Mouse (Mus musculus) G1E (cell line): Measurements from ENCODE around the gene Mindy1. TPM values are rescaled to one million over a fixed set of nuclear protein-coding genes. Genes with fewer than 3 reads are reported as not detected.

Experiments used
- ATAC-seq: 2 replicates; pipeline ENCODE4 v1.8.0; 2016; ENCODE audit warnings: mild to moderate bottlenecking; ENCODE audit not compliant: insufficient number of reproducible peaks, poor library complexity, low FRiP score, severe bottlenecking; ENCODE audit errors: extremely low read depth
- DNase-seq: peaks from one replicate; pipeline ENCODE4 v3.0.0; 2012; ENCODE audit warnings: low spot score
- H3K27me3 ChIP-seq: 2 replicates; pipeline ENCODE4 v1.6.1; 2012; ENCODE audit warnings: mild to moderate bottlenecking, low read length, inconsistent platforms; ENCODE audit not compliant: insufficient read depth
- H3K36me3 ChIP-seq: replicated peaks from 2 replicates; pipeline ENCODE3; 2012; ENCODE audit warnings: mild to moderate bottlenecking, inconsistent platforms
- H3K4me1 ChIP-seq: 2 replicates; pipeline ENCODE4 v1.6.1; 2012; ENCODE audit warnings: low read depth, low read length, inconsistent platforms, mixed read lengths; ENCODE audit not compliant: insufficient read depth
- H3K4me3 ChIP-seq: 2 replicates; pipeline ENCODE4 v1.5.1; 2012; ENCODE audit warnings: low read depth, mild to moderate bottlenecking, inconsistent platforms, low read length, moderate library complexity, mixed read lengths
- H3K9me3 ChIP-seq: replicated peaks from 2 replicates; pipeline ENCODE4 v1.6.1; 2012; ENCODE audit warnings: inconsistent platforms
- CTCF ChIP-seq: IDR thresholded peaks from 2 replicates; pipeline ENCODE4 v1.5.1; 2012; ENCODE audit warnings: low read depth, low read length, inconsistent platforms, mixed read lengths
- GATA1 ChIP-seq: IDR thresholded peaks from 2 replicates; pipeline ENCODE4 v1.6.1; 2012; ENCODE audit warnings: borderline replicate concordance, low read length, inconsistent platforms, mixed read lengths
- GATA2 ChIP-seq: IDR thresholded peaks from 2 replicates; pipeline ENCODE4 v1.6.1; 2012; ENCODE audit warnings: low read depth, low read length, inconsistent platforms, borderline replicate concordance
- POLR2AphosphoS5 ChIP-seq: IDR thresholded peaks from 2 replicates; pipeline ENCODE4 v1.6.1; 2012; ENCODE audit warnings: low read depth, low read length, inconsistent platforms; ENCODE audit not compliant: insufficient replicate concordance
- TAL1 ChIP-seq: conservative IDR thresholded peaks from 2 replicates; pipeline ENCODE4 v1.6.1; 2012; ENCODE audit warnings: low read depth, low read length, inconsistent platforms, mixed read lengths
- polyA plus RNA-seq: library from polyadenylated mRNA; stranded (reverse); fragments of >175 nt; gene quantifications from 2 replicates; pipeline ENCODE4 v1.2.3, GENCODE M21; 2012
- total RNA-seq, 2 experiments: library from RNA; stranded (forward) in 1 of 2; stranded (reverse) in 1 of 2; fragments of 200-1000 nt in 1 of 2; fragments of >200 nt in 1 of 2; fragmentation: Nextera tagmentation in 1 of 2; gene quantifications; 2 replicates each; pipeline ENCODE4 v1.2.3; 2014 to 2017

The Mindy1 gene
- total and polyA plus RNA-seq, 3 experiments = 31.4 to 77.5 (median 49.1) TPM

DNA sequence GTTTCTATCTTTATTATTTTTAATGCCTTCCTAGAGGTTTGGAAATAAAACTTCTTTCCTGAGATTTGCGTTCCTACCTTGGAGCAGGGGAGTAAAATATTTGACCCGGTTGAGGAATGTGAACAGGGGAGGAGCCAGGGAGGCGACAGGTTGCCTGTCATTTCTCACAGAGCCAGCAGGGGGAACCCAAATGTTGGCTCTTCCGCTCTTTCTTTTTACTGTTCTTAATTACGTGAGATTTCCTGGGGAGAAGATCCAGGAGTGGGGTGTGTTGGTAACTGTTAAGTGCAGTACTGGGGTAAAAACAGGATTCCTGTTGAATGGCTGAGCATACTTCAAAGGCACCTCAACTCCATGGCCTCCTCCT is 14.9 kb downstream of the Mindy1 start:
- peak; percentile 72 for DNase-seq
- H3K36me3 ChIP-seq = peaks cover 97% of the 10 kb centered on the region
- no peak for ATAC-seq
- H3K4me3 ChIP-seq = no peak overlapping the region
- H3K4me1 ChIP-seq = peaks cover 53% of the 10 kb centered on the region
- H3K27me3 ChIP-seq = no peaks in the 10 kb centered on the region
- TF ChIP-seq TAL1 = no peak
- peak; percentile 63 for TF ChIP-seq CTCF
- H3K9me3 ChIP-seq = no peaks in the 10 kb centered on the region

DNA sequence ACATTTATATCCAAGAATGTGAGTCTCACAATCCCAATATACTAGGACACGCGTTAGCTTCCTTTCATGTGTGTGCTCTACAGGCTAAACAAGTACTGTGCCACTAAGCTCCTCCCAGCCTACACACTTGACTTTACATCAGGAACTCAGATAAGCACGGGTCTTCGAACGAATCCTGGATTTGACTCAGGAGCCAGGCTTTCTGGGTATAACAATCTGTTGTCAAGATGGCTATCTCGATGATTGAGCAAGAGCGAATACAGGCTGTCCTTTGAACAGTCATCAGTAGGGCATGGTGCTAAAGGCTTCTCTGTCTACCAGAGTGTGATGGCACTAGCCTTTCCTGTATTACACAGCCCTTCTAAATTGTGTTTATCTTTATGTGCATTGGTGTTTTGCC is 16.9 kb downstream of the Mindy1 start:
- H3K9me3 ChIP-seq = no peaks in the 10 kb centered on the region
- peaks cover 48% of the 10 kb centered on the region for H3K4me1 ChIP-seq
- no peak for DNase-seq
- no peak overlapping the region for H3K4me3 ChIP-seq
- no peak for ATAC-seq
- no peak for TF ChIP-seq GATA1
- H3K36me3 ChIP-seq = peaks cover 99% of the 10 kb centered on the region
- no peaks in the 10 kb centered on the region for H3K27me3 ChIP-seq

DNA sequence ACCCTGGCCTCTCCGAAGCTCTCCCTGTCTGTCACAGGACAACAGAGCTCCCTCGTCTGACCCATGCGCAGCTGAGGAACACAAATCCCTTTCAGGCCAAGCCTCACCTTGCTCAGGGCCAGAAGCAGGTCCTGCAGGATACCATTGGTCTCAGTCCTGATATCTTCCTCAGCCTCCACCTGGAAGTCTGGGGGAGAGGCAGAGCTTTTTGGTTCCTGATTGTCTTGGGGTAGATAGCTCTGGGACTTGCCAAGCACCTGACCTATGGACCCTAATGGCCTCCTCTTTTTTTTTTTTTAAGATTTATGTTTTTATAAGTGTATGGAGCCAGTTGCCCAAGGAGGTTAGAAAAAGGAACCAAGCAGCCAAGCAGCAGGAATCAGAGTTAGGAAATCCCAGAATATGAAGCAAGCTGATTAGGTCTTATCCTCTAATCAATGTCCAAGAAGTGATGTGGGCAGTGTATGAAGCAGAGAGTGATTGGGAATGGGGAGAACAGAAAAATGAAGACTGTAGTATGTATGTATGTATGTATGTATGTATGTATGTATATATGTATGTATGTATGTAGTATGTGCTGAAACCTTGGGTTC is 20.2 kb downstream of the Mindy1 start:
- Histone ChIP-seq H3K4me1 (peaks cover 18% of the 10 kb centered on the region), H3K9me3 (no peaks in the 10 kb centered on the region), H3K36me3 (peaks cover 93% of the 10 kb centered on the region), H3K4me3 (no peak overlapping the region), H3K27me3 (no peaks in the 10 kb centered on the region)
- DNase-seq = no peak
- TF ChIP-seq GATA1 (no peak), POLR2AphosphoS5 (no peak), TAL1 (no peak), GATA2 (no peak), CTCF (no peak)
- ATAC-seq = no peak

DNA sequence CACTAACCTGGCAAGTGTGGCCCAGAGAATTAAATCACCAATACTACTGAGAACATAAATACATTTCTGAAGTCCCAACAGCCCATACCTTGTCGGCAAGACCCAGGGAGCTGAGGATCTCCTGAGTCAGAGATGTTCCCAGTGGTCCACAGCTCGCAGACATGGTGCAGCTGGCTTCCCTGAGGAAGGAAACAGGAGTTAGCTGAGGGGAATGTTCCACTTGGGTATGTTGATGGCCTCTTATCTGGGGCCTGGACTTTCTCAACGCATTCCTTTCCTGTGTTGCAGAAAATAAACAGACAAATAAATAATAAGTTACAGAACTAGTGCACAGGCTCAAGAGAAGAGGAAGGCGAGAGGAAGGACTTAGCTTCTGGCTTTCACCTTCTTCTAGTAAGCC is 25.1 kb downstream of the Mindy1 start:
- ATAC-seq = no peak
- DNase-seq = no peak
- Histone ChIP-seq H3K9me3 (no peaks in the 10 kb centered on the region), H3K27me3 (no peaks in the 10 kb centered on the region), H3K4me1 (peaks cover 25% of the 10 kb centered on the region), H3K4me3 (no peak overlapping the region), H3K36me3 (peaks cover 69% of the 10 kb centered on the region)
- TF ChIP-seq CTCF (no peak), GATA2 (no peak), POLR2AphosphoS5 (no peak), TAL1 (no peak), GATA1 (no peak)

DNA sequence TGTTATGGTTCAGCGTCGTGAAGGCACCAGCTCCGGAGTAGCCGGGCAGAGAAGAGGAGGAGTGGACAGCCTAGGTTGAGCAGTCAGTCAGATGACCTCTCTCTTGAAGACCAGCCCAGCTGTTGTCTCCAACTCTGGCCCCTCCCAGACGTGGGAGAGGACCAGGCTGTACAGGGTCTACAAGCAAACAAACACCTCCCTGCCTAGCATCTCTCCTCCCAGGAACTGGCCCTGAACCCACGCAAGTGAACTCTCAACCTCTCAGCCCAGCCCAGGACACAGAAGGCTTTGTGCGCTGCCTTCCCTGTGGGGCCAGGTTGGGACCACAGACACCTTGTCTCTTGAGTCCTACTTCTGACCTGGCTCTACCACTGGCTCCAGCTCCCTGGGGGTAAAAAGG is 26.0 kb downstream of the Mindy1 start, which contains the start of gene Anxa9:
Gene Anxa9, minus strand, starts transcription at position 77 of the 400 bp plus-strand sequence.
- no peak for ATAC-seq
- H3K27me3 ChIP-seq = no peaks in the 10 kb centered on the region
- H3K36me3 ChIP-seq = peaks cover 63% of the 10 kb centered on the region
- H3K9me3 ChIP-seq = no peaks in the 10 kb centered on the region
- DNase-seq = no peak
- peaks cover 33% of the 10 kb centered on the region for H3K4me1 ChIP-seq
- H3K4me3 ChIP-seq = no peak within 1 kb of the TSS
- no peak for TF ChIP-seq TAL1
- no peak for TF ChIP-seq CTCF
- no peak for TF ChIP-seq GATA2
- TF ChIP-seq GATA1 = no peak
- TF ChIP-seq POLR2AphosphoS5 = no peak

DNA sequence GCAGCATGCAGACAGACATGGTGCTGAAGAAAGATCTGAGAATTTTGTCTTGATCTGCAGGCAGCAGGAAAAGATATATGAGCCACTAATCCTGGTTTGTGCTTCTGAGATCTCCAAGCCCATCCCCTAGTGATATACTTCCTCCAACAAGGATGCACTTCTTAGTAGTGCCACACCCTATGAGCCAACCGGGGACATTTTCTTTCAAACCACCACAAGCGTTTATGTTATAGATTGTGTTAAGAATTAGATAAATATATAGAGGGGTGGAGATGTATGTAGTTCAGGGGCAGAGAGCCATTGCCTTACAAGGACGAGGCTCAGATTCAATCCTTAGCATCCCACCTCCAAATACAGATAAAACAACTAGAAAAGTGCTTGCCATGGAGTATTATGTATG is 29.4 kb downstream of the Mindy1 start:
- DNase-seq = no peak
- no peak for ATAC-seq
- peaks cover 37% of the 10 kb centered on the region for H3K36me3 ChIP-seq
- H3K4me1 ChIP-seq = peaks cover 56% of the 10 kb centered on the region
- H3K27me3 ChIP-seq = no peaks in the 10 kb centered on the region
- TF ChIP-seq POLR2AphosphoS5 = no peak
- no peak for TF ChIP-seq TAL1
- TF ChIP-seq GATA2 = no peak
- no peak for TF ChIP-seq GATA1
- TF ChIP-seq CTCF = no peak
- H3K9me3 ChIP-seq = no peaks in the 10 kb centered on the region
- no peak overlapping the region for H3K4me3 ChIP-seq
